Mouse (Mus musculus) layer of hippocampus, adult 8-10 months (tissue): ENCODE results near the gene Fam214a. TPM values are rescaled to one million over a fixed set of nuclear protein-coding genes. Genes with fewer than 3 reads are reported as not detected.

ENCODE experiments used
- DNase-seq, 2 experiments: peaks; one replicate each; pipeline ENCODE4 v3.0.0; 2022; ENCODE audit warnings: low spot score in 2 of 2
- total RNA-seq, 4 experiments: library from RNA; stranded (reverse); gene quantifications; 2 replicates each; pipeline ENCODE4 v1.2.4; 2022

The Fam214a gene
- total RNA-seq, 4 experiments from 2014 or later, result 41.4 to 54.5 (median 46.0) TPM

- DNase-seq, result no peak
Measured at GRCm38 (mm10) chr9:74951491-74951890, 1.2 kb upstream of the Fam214a start.

DNA sequence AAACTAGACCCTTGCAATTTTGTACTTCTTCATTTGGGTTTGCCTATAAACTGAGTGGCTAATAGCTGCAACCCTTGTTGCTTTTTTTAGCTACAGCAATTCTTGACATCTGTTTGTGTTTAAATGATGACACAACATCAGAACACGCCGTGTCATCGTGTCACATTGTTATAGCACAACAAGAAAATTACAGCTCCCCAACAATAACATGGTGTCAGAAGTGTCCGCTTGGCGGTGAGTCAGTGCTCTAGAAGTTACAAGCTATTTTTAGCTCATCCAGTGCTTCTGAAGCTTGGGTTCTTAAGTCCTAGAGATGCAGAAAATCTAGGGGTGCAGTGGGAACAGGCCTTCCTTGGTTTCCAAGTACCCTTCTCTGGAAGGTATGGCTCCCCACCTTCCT lies 578 bp upstream of the Fam214a start:
- no peak for DNase-seq

DNA sequence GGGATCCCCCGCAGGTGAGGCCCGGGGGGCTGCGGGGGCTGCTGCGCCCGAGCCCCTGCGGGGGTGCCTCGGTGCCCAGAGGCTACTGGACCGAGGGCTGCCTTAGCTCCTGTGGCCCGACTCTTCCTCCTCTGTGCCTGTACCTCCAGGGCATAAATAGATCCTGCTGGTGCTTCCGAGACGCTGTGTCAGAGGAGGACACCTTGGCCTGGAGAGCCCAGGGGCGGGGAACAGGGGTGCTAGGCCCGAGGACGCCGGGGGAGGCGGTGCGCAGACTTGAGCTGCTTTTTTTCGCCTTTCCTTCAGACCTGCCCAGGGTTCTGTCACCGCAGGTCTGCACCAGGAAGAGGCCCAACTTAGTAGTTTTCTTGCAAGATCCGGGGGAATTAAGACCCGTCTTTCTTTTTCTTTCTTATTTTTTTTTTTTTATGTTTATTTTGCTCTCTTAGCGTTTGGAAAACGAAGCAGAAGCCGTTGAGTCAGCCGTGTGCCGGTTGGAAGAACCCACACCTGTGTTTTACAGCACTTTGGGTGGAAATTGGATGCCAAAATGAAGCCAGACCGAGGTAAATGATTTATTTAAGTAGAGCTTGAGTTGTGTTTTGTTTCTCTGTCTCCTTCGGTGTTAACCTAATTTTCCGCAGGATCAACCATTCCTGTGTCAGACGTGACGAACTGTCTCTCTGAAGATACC lies 728 bp downstream of the Fam214a start:
- no peak for DNase-seq

GRCm38 (mm10) chr9:74953959-74954279 lies 1.2 kb downstream of the Fam214a start:
- DNase-seq, result no peak

DNA sequence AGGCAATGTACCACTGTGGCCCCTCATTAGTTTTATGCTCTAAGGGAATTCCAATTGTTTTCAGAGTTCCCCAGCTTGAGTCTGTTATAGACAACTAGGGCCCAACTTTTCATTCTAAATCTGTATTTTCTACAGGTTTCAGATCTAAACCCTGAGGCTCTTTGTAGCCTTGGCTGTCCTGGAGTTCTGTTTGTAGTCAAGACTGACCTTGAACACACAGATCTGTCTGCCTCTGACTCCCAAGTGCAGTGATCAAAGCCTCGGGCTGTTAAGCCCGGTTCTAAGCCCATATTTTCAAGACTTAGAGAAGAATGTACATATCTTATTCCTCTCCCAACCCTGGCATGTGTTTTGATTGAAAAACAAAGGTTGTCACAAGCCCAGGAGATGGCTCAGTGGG lies 1.7 kb downstream of the Fam214a start:
- DNase-seq, result no peak

DNA sequence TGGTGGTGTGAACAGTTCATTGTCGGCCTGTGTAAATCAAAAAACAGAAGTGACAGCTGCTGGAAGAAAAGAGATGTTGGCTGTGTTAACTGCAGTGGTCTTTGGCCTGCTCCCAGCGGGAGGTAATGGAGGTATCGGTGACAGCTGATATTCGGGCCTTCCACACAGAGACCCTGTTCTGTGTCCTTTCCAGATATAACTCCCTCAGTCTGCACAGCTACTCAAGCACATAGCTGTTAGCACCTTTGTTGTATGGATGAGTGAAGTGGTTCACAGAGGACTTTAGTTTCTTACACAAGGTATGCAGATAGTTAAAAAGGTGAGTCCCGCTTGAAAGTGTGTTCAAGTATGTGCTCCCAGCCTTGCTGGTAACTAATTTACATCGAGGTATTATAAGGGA lies 7.9 kb downstream of the Fam214a start:
- no peak for DNase-seq

- no peak for DNase-seq
Measured at GRCm38 (mm10) chr9:74961073-74961575, 8.4 kb downstream of the Fam214a start.

GRCm38 (mm10) chr9:74963953-74964352 lies 11.3 kb downstream of the Fam214a start:
- no peak for DNase-seq

- DNase-seq, result no peak
Measured at GRCm38 (mm10) chr9:74964866-74965384, 12.2 kb downstream of the Fam214a start.

DNA sequence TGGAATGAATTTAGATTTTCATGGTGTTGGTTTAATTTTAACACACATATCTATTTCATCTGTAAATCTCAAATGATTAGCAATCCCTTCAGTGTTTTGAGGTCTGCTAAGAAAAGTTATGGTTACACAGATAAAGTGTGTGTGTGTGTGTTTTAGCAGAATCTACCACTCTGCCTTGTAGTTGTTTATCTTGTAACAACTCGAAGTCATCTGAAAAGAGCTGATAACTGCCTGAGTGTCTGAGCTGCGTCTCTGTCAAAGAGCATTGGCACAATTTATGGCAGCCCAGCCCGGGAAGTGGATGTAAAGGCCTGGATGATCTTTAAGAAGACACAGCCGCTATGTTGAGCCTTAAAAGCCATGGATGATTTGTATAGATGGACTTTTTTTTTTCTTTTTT lies 13.5 kb downstream of the Fam214a start:
- DNase-seq, result no peak

DNA sequence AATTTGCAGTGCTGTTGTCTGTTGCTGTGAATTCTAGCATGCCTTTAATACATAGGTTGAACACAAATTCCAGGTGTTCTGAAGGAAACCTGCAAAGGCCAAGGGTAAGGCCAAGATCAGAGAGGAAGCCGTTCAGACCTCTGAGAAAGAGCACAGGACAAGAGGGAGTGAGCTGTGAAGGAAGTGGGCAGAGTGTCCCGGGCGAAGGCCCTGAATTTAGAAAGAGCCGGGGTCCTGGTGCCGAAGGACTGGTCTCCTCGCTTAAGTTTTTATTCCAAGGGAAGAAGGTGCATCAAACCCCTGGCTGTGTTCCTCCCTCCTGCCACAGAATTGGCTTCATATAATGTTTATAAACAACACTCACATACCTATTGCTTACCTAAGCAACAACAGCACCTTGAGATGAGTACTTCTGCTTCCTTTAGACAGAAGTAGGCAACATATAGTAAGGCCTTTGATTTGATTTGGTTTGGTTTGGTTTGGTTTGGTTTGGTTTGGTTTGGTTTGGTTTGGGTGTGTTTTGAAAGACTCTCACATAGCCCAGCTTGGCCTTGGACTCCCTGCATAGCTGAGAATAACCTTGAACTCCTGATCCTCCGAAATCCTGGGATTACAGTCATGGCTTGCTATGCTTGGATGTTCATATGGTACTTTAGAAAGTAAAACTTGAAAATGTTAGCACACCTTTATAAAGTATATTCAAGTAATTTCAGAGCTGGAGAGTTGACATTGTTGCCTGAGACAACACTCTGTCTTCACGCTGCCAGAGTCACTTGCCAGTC lies 16.2 kb downstream of the Fam214a start:
- DNase-seq, result no peak

DNA sequence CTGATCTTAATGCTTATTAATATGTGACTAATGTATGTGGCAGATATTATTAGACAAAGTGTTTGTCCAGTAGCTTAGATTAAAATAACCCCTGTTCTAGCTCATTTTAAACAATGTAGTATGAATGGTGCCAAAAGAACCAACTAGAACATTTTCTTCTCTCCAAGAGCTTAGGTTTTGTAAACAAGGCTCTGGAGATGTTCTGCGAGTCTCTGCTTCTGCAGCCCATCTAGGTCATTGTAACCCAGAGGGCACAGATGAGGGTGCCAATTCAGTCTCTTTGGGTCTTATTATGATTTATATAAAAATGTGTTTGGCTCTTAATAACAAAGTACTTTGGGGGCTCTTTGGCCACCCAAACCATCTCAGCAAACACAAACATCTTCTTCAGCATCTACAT lies 17.9 kb downstream of the Fam214a start:
- DNase-seq, result no peak

- no peak for DNase-seq
Measured at GRCm38 (mm10) chr9:74971191-74971976, 18.7 kb downstream of the Fam214a start.

- DNase-seq, result no peak
Measured at GRCm38 (mm10) chr9:74972736-74973135, 20.1 kb downstream of the Fam214a start.

DNA sequence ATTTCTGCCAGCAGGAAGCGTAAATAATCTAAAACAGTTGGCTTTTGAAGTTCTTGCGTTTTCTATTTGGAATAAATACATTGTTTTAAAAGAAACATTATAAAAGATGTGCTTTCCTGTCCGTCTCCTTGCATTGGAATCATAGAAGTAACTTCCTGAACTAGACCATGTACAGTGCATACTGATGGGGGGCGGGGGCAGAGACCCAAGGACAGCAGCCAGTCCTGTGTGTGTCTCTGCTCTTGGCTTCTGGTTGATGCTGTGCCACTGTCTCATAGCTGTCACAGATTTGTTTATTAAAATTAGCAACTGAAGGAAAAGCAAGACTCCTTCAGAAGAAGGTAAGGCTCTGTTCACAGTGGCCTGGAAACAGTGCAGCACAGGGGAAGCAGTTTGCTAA lies 20.5 kb downstream of the Fam214a start:
- DNase-seq, result no peak

GRCm38 (mm10) chr9:74974758-74975157 lies 22.1 kb downstream of the Fam214a start:
- DNase-seq, result no peak

GRCm38 (mm10) chr9:74975416-74975815 lies 22.7 kb downstream of the Fam214a start:
- DNase-seq, result no peak

DNA sequence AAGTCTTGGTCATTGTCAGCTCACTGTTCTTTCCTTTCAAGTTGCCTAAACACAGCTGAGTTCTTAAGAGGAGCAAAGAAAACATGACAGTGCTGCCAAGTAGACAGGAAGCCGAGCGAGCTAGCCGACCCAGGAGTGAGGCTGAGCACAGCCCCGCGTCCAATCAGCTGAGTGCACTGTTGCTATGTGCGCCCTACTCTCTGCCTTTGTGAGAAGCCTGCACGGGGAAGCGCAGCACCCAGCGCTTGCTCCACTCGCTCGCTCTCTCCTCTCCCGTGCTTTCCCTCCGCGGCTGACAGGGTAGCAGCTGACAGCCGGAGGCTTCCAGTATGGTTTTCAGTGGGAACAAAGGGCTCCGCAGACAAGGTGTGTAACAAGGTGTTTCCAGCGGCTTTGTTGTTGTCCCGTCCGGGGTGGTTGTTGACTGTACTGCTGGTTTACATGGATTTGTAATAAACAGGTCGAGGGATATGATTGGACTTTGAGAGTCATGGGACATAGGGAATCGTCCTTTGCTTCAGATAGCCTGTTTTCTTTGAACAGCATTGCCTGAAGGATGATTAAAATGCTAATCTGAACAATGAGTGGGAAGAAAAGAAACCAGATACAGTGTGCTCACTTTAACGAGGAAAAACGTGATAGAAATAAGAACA lies 23.4 kb downstream of the Fam214a start:
- DNase-seq, result peak; percentile 92 to 94

- no peak for DNase-seq
Measured at GRCm38 (mm10) chr9:74977251-74977650, 24.6 kb downstream of the Fam214a start.

DNA sequence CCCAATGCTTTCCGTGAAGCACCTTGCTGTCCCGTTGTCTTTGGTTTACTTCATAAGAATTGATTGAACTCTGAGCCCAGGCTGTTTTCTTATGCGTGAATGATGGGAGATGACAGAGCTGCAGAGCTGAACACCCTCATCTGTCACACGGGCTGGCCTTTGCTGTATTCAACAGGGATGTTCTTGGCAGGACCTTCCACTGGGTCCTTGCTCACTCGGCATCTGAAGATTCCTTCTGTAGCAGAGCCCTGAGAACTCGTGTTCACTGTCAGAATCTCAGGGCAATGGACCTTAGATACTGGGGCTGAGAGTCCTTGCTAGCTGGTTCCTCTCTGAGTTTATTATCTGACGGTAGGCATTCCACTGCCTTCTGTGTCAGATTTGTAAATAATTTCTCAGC lies 25.3 kb downstream of the Fam214a start:
- DNase-seq, result no peak

DNA sequence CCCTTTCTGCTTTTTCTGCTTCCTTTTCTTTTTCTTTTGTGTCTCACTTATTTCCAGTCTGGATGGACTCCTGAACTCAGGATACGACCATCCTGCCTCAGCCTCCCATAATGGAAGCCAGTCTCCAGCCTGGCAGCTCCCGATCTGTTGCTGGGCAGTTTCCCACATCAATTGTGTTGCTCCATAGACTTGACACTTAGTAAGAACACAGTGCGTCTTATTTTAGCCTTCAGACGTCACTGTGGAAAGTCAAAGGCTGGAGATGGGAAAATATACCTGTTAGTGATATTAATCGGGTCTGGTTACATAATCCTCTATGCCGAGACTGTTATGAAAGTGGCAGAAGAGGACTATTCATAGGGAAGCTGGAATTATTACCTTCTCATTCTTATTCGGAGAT lies 26.2 kb downstream of the Fam214a start:
- DNase-seq, result no peak
